Mouse (Mus musculus) left cerebral cortex, postnatal 25 days (tissue): ENCODE measurements at regions not wholly inside any gene's neighbourhood (a gene's known extent, or its start where the extent isn't known, plus 50 kb on each side); places are given as distances from the start of the nearest gene placed in this dataset.

Experiments
- DNase-seq, 2 experiments: peaks; one replicate each; pipeline ENCODE4 v3.0.0; 2022; ENCODE audit warnings: low spot score in 2 of 2, mixed read lengths in 1 of 2
- intact Hi-C: fragments of 180-260 bp; cut with DNase I; formaldehyde crosslinking; loops from one replicate; pipeline ENCODE4 v1.15.1; 2025

GRCm38 (mm10) chr10:31076948-31077347 is 234.3 kb upstream of the Hey2 start:
- intact Hi-C loops: no loop called here
- no peak for DNase-seq

GRCm38 (mm10) chr10:31076415-31076814 is 233.8 kb upstream of the Hey2 start:
- intact Hi-C loops: no loop called here
- no peak for DNase-seq

GRCm38 (mm10) chr10:31074004-31074645 is 231.5 kb upstream of the Hey2 start:
- DNase-seq: no peak
- intact Hi-C loops: no loop called here

GRCm38 (mm10) chr10:31068668-31069223 is 226.1 kb upstream of the Hey2 start:
- DNase-seq: no peak
- intact Hi-C loops: no loop called here

GRCm38 (mm10) chr10:31062732-31063131 is 220.1 kb upstream of the Hey2 start:
- intact Hi-C loops: no loop called here
- no peak for DNase-seq

- intact Hi-C loops: no loop called here
- no peak for DNase-seq
Observed at GRCm38 (mm10) chr10:31053260-31053659, 210.7 kb upstream of the Hey2 start.

GRCm38 (mm10) chr10:31051222-31051621 is 208.6 kb upstream of the Hey2 start:
- intact Hi-C loops: no loop called here
- DNase-seq: no peak

GRCm38 (mm10) chr10:31049352-31049751 is 206.8 kb upstream of the Hey2 start:
- DNase-seq: no peak
- intact Hi-C loops: no loop called here

- intact Hi-C loops: no loop called here
- no peak for DNase-seq
Observed at GRCm38 (mm10) chr10:31035611-31036010, 193.0 kb upstream of the Hey2 start.

- intact Hi-C loops: no loop called here
- no peak for DNase-seq
Observed at GRCm38 (mm10) chr10:31034782-31035181, 192.2 kb upstream of the Hey2 start.

- DNase-seq: no peak
- intact Hi-C loops: no loop called here
Observed at GRCm38 (mm10) chr10:31030676-31031075, 188.1 kb upstream of the Hey2 start.

- peak; percentile 3 to 16 for DNase-seq
- intact Hi-C loops: no loop called here
Observed at GRCm38 (mm10) chr10:31026440-31026839, 183.8 kb upstream of the Hey2 start.

GRCm38 (mm10) chr10:31012669-31013358 is 170.2 kb upstream of the Hey2 start:
- DNase-seq: no peak
- intact Hi-C loops: no loop called here

- DNase-seq: no peak
- intact Hi-C loops: no loop called here
Observed at GRCm38 (mm10) chr10:31009955-31010254, 167.3 kb upstream of the Hey2 start.

GRCm38 (mm10) chr10:31009128-31009954 is 166.7 kb upstream of the Hey2 start:
- DNase-seq: no peak
- intact Hi-C loops: no loop called here

GRCm38 (mm10) chr10:30998163-30998944 is 155.8 kb upstream of the Hey2 start:
- intact Hi-C loops: no loop called here
- no peak for DNase-seq

- DNase-seq: no peak
- intact Hi-C loops: no loop called here
Observed at GRCm38 (mm10) chr10:30992167-30992566, 149.6 kb upstream of the Hey2 start.

- no peak for DNase-seq
- intact Hi-C loops: no loop called here
Observed at GRCm38 (mm10) chr10:30980279-30980968, 137.8 kb upstream of the Hey2 start.

GRCm38 (mm10) chr10:30979766-30980165 is 137.2 kb upstream of the Hey2 start:
- intact Hi-C loops: no loop called here
- DNase-seq: peak in 1 of 2 experiments; percentile 4
